Mouse (Mus musculus): ENCODE measurements around the gene Zc3h13. TPM values are rescaled to one million over a fixed set of nuclear protein-coding genes. Genes with fewer than 3 reads are reported as not detected.

The Zc3h13 gene
- polyA plus RNA-seq, 1 experiment from 2014 or later, result 19.9 TPM

DNA sequence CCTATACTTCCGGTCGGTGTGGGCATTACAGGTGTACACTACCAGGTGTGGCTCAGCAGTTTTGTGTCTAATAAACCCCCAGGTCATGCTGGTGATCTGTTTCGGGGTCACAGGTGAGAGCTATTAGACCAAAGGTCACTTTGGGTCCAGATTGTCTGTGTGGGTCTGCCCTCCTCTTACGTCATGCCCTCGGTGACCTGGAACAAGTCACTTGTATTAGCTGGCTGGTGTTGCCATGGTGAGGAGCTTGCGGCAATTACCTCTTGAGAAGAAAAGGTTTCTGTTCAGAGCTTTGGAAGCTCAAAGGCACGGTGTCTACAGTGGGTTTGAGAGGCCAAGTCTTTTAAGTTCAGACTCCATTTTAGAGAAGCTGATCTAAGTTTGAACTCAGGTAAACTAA is 93.4 kb downstream of the Zc3h13 start:
- H3K4me3 ChIP-seq, result no peak overlapping the region
- H3K36me3 ChIP-seq, result no peaks in the 10 kb centered on the region
- H3K4me1 ChIP-seq, result no peaks in the 10 kb centered on the region
- no peak for ATAC-seq (ENCODE audit: extremely low read depth, insufficient number of reproducible peaks, low FRiP score, low TSS enrichment)
- H3K27ac ChIP-seq (replicated peaks), result no peak overlapping the region
- H3K9ac ChIP-seq, result no peak overlapping the region
- H3K9me3 ChIP-seq, result no peaks in the 10 kb centered on the region; the same call in 1 of the 2 replicates
- H3K4me2 ChIP-seq, result no peak overlapping the region
- 77% methylated on average over 7 of the region's 7 CpGs for WGBS
- H3K27me3 ChIP-seq (replicated peaks), result no peaks in the 10 kb centered on the region

Small RNA genes lying within 50 kb of the gene (microRNA-seq; reads per million reads assigned to microRNA genes)
- not detected for gene Gm44482

Other genes starting within 250 kb of the Zc3h13 start
- gene Lrrc63, start 153.5 kb upstream of the Zc3h13 start, polyA plus RNA-seq (2015; fragmentation: Nextera tagmentation; extraction: Ambion mirVana), result 0.11 TPM in 1 of 2 replicates, not detected in the other
- 24.5 and 29.1 TPM in 2 replicates for gene Lcp1, start 153.3 kb upstream of the Zc3h13 start, polyA plus RNA-seq (2015; fragmentation: Nextera tagmentation; extraction: Ambion mirVana)
- gene Cpb2, start 42.1 kb upstream of the Zc3h13 start, polyA plus RNA-seq (2015; fragmentation: Nextera tagmentation; extraction: Ambion mirVana), result 0.28 and 3.1 TPM in 2 replicates
- gene Siah3, start 171.6 kb downstream of the Zc3h13 start, polyA plus RNA-seq (2015; fragmentation: Nextera tagmentation; extraction: Ambion mirVana), result not detected in 2 replicates